Mouse (Mus musculus): Measurements from ENCODE around the gene Nasp.
"Not testable (repeated sequence)": the region's sequence is repeated elsewhere in the genome, so short reads cannot be mapped to it uniquely, and the experiment has no call there.

Gene Nasp

GRCm38 (mm10) chr4:116627722-116628662, at the start of gene Nasp:
Gene Nasp, minus strand, starts transcription at chr4:116627941.
- DNase-seq (ENCODE audit: low read depth, low spot score), result peak; percentile 77

GRCm38 (mm10) chr4:116676027-116676426, 48.3 kb upstream of the Nasp start:
- no peak for DNase-seq (ENCODE audit: low read depth, low spot score)

- not testable (repeated sequence) for DNase-seq (ENCODE audit: low read depth, low spot score)
These were observed 47.0 kb upstream of the Nasp start for GRCm38 (mm10) chr4:116674761-116675160.

- DNase-seq (ENCODE audit: low read depth, low spot score), result no peak
These were observed 45.0 kb upstream of the Nasp start for GRCm38 (mm10) chr4:116672785-116673184.

GRCm38 (mm10) chr4:116669291-116669690, 41.5 kb upstream of the Nasp start:
- no peak for DNase-seq (ENCODE audit: low read depth, low spot score)

- no peak for DNase-seq (ENCODE audit: low read depth, low spot score)
These were observed 40.4 kb upstream of the Nasp start for GRCm38 (mm10) chr4:116668145-116668544.

- DNase-seq (ENCODE audit: low read depth, low spot score), result no peak
These were observed 38.9 kb upstream of the Nasp start for GRCm38 (mm10) chr4:116666625-116667024.

GRCm38 (mm10) chr4:116661998-116662397, 34.3 kb upstream of the Nasp start:
- no peak for DNase-seq (ENCODE audit: low read depth, low spot score)

- DNase-seq (ENCODE audit: low read depth, low spot score), result no peak
These were observed 33.1 kb upstream of the Nasp start for GRCm38 (mm10) chr4:116660829-116661228.

- not testable (repeated sequence) for DNase-seq (ENCODE audit: low read depth, low spot score)
These were observed 32.2 kb upstream of the Nasp start for GRCm38 (mm10) chr4:116659916-116660315.

GRCm38 (mm10) chr4:116659474-116659873, 31.7 kb upstream of the Nasp start:
- peak; percentile 3 for DNase-seq (ENCODE audit: low read depth, low spot score)

GRCm38 (mm10) chr4:116657971-116658370, 30.2 kb upstream of the Nasp start:
- no peak for DNase-seq (ENCODE audit: low read depth, low spot score)

GRCm38 (mm10) chr4:116655658-116656057, 27.9 kb upstream of the Nasp start:
- no peak for DNase-seq (ENCODE audit: low read depth, low spot score)

GRCm38 (mm10) chr4:116655100-116655499, 27.4 kb upstream of the Nasp start:
- DNase-seq (ENCODE audit: low read depth, low spot score), result no peak

GRCm38 (mm10) chr4:116653228-116653627, 25.5 kb upstream of the Nasp start:
- no peak for DNase-seq (ENCODE audit: low read depth, low spot score)

GRCm38 (mm10) chr4:116651797-116652135, 24.0 kb upstream of the Nasp start:
- no peak for DNase-seq (ENCODE audit: low read depth, low spot score)

GRCm38 (mm10) chr4:116650924-116651796, 23.4 kb upstream of the Nasp start, which contains the start of gene Akr1a1:
Gene Akr1a1, minus strand, starts transcription at chr4:116651680.
- DNase-seq (ENCODE audit: low read depth, low spot score), result peak; percentile 90

GRCm38 (mm10) chr4:116650365-116650764, 22.6 kb upstream of the Nasp start:
- no peak for DNase-seq (ENCODE audit: low read depth, low spot score)

- no peak for DNase-seq (ENCODE audit: low read depth, low spot score)
These were observed 21.7 kb upstream of the Nasp start for GRCm38 (mm10) chr4:116649411-116649810.

- no peak for DNase-seq (ENCODE audit: low read depth, low spot score)
These were observed 17.9 kb upstream of the Nasp start for GRCm38 (mm10) chr4:116645624-116646023.

- DNase-seq (ENCODE audit: low read depth, low spot score), result no peak
These were observed 16.6 kb upstream of the Nasp start for GRCm38 (mm10) chr4:116644326-116644725.

- no peak for DNase-seq (ENCODE audit: low read depth, low spot score)
These were observed 14.3 kb upstream of the Nasp start for GRCm38 (mm10) chr4:116642071-116642470.

All from brain, embryonic 18.5 days (tissue).